Mouse (Mus musculus): Measurements from ENCODE around the gene Pou2f3.

DNA sequence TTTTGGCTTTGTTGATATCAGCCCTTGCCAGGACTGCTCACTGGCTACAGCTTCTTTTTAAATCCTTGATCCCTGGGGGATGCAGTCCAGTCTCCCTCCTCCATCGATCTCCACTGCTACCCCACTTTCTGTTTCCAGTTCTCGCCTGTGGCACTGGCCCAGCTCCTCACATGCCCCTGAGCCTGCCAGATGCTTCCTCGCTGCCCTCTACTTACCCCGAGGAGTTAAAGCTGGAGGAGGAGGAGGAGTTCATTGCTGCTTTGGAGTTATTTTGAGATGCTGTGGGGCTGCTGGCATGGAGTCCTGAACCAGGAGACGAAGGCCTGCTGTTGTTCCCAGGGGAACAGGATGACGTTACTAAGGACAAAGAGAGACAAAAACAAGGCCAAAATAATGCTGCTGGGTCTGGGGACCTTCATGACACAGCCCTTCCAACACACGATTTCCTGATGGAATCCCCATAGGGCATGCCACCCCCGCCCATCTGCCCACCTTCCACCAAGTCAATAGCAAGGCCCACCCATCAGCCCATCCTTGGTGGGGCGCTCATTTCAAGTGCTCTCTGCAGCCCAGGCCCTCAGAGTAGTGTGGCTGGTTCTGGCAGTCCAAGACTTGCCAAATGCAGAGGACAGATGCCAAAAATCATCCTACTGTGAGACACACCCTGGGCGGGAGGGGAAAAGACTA lies 82.9 kb downstream of the Pou2f3 start:
- TF ChIP-seq CTCF (IDR thresholded peaks at IDR 0.05; ENCODE audit: extremely low read depth, insufficient read depth, low read length) = no peak
- no peak for TF ChIP-seq POLR2A (IDR thresholded peaks at IDR 0.05; ENCODE audit: extremely low read depth, insufficient read depth, low read length)
